In the genomic region with DNA sequence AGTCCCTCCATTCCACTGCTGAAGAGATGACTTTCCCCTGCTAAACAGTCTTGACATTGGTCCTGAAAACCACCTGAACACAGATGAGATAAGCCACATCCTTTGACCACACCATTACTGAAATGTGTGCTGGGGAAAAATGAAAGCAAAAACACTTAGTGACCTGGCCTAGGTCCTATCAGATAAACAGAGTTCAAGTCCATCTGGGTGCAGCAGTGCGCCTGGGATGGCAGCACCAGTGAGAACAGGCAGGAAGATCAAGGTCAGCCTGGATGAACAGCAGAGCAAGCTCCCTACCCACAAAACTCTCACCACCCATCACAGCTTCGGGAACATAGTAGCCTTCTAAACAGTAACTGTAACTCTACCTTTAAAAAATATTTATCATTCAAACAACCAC, we compare ENCODE assay signal across 18 mouse cellular contexts. TPM values are rescaled to one million over a fixed set of nuclear protein-coding genes. Genes with fewer than 3 reads are reported as not detected.
DNase-seq lines count a peak whose midpoint lies in the region; ATAC-seq lines count a peak whose summit lies in the region.
"Had no signal": no experiment of that assay in that cellular context is flagged by ENCODE, and none has a peak within 500 bp of the region (broad histone marks: within the 10 kb centered on the region; RNA-seq: fewer than 3 reads in every experiment).

No protein-coding gene starts in this region.

- H3K27ac ChIP-seq in kidney, embryonic 15.5 days = no peak overlapping the region
- H3K27ac ChIP-seq: forebrain, embryonic 15.5 days; heart, embryonic 10.5 days; neural tube, embryonic 15.5 days had no signal

- 44% methylated on average over 2 of the region's 2 CpGs for WGBS in kidney, embryonic 15.5 days

- H3K9me3 ChIP-seq in kidney, embryonic 15.5 days (replicated peaks) = no peaks in the 10 kb centered on the region
- H3K9me3 ChIP-seq: forebrain, embryonic 15.5 days; heart, embryonic 10.5 days; neural tube, embryonic 15.5 days had no signal

- H3K9ac ChIP-seq in kidney, embryonic 15.5 days = no peak overlapping the region
- H3K9ac ChIP-seq: forebrain, embryonic 15.5 days; neural tube, embryonic 15.5 days had no signal

- H3K4me2 ChIP-seq in kidney, embryonic 15.5 days = no peak overlapping the region
- H3K4me2 ChIP-seq: forebrain, embryonic 15.5 days; midbrain, embryonic 11.5 days; neural tube, embryonic 15.5 days had no signal

- no peaks in the 10 kb centered on the region for H3K27me3 ChIP-seq in kidney, embryonic 15.5 days
- H3K27me3 ChIP-seq: forebrain, embryonic 15.5 days; neural tube, embryonic 15.5 days had no signal

- no peak for ATAC-seq in kidney, embryonic 15.5 days (replicated peaks; ENCODE audit: low FRiP score)
- ATAC-seq: forebrain, embryonic 15.5 days; hindbrain, embryonic 16.5 days; lung, postnatal 0 days had no signal

- H3K4me3 ChIP-seq in kidney, embryonic 15.5 days (replicated peaks) = no peak overlapping the region
- H3K4me3 ChIP-seq: forebrain, embryonic 15.5 days; heart, embryonic 10.5 days; neural tube, embryonic 15.5 days had no signal

- DNase-seq in adrenal gland, adult (ENCODE audit: inconsistent age in 2 of 2, low spot score in 1 of 2) = peak; percentile 65 to 84
- no peak for DNase-seq in adrenal gland, postnatal 4 days (ENCODE audit: low spot score in 2 of 2)
- DNase-seq in kidney, adult 9 months = peak; percentile 46
- DNase-seq in 416B (ENCODE audit: low read depth) = peak; percentile 79
- peak; percentile 59 to 60 for DNase-seq in adrenal gland, postnatal 36 days
- DNase-seq in layer of hippocampus, adult 11-12 months (ENCODE audit: low spot score) = no peak
- no peak for DNase-seq in left cerebral cortex, adult 11 months (ENCODE audit: low spot score)
- DNase-seq: cerebellum, postnatal 14 days; heart, postnatal 36 days; spleen, adult 18-20 months had no signal

- 0 out of 2 replicates have a peak, but pooled peaks cover 2% of the 10 kb centered on the region for H3K4me1 ChIP-seq in kidney, embryonic 15.5 days
- H3K4me1 ChIP-seq: heart, embryonic 10.5 days had no signal

- peaks cover 73% of the 10 kb centered on the region for H3K36me3 ChIP-seq in kidney, embryonic 15.5 days

RNA-seq across cellular contexts. Expression of gene Slc37a3, which starts 35.7 kb away (rescaled TPM):
- total RNA-seq in adrenal gland, postnatal 4 days (2021) = 10 to 100 TPM; 44.4 to 58.7 TPM
- polyA plus RNA-seq in kidney, embryonic 15.5 days (2015; fragmentation: Nextera tagmentation; extraction: Ambion mirVana) = 52.5 and 53.9 TPM in 2 replicates
- 10 to 100 TPM; 38.9 to 39.5 TPM for total RNA-seq in adrenal gland, postnatal 36 days (2021)

RNA-seq across cellular contexts. Expression of gene Rab19, which starts 39.2 kb away (rescaled TPM):
- 1 to 10 TPM; 2.4 TPM for total RNA-seq in adrenal gland, postnatal 4 days (2021)
- 1.7 and 2.3 TPM in 2 replicates for polyA plus RNA-seq in kidney, embryonic 15.5 days (2015; fragmentation: Nextera tagmentation; extraction: Ambion mirVana)
- under 1 TPM; 0.40 to 0.59 TPM for total RNA-seq in adrenal gland, postnatal 36 days (2021)
- total RNA-seq: layer of hippocampus, adult 18-20 months had no signal

Comparison
In these comparisons a context has a peak if more than half of its experiments do, and no peak if none do; other contexts are left out.
1. DNase-seq: peak in adrenal gland, adult (2 of 2), kidney, adult 9 months (single experiment), 416B (single experiment) and adrenal gland, postnatal 36 days (2 of 2); none in adrenal gland, postnatal 4 days (0 of 2), layer of hippocampus, adult 11-12 months (single experiment) and left cerebral cortex, adult 11 months (single experiment).